Mouse (Mus musculus): Measurements from ENCODE around the gene Fbxo5. TPM values are rescaled to one million over a fixed set of nuclear protein-coding genes. Genes with fewer than 3 reads are reported as not detected.

Gene Fbxo5
- polyA plus RNA-seq (2016; fragmentation: Nextera tagmentation; extraction: Ambion mirVana) = 82.4 and 93.9 TPM in 2 replicates

DNA sequence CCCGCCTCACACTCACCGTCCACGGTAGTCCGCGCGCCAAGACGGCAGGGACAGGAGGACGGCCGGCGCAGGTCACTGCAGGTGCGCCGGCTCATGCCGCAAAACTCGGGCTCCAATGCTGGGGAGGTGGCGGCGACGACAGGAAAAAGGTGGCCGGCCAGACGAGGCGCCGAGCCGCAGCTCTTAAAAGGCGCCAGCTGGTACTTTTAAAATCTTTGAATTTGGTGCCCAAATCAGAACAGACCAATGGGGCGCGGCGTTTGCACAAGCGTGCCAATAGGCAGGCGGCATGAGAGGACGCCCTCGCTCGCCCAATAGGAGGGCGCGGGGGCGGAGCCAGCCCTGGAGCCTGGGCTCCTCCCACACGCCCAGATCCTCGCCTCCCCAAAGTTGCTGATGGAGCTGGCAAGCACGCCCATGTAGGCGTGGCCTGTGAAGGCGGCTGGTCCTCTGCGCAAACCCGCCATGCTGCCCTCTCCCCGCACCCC, at the start of gene Fbxo5:
TSS of gene Fbxo5 (minus strand) at position 358 of the 488 bp plus-strand sequence.
- H3K36me3 ChIP-seq (replicated peaks) = peaks cover 20% of the 10 kb centered on the region
- H3K4me1 ChIP-seq = peaks cover 38% of the 10 kb centered on the region
- WGBS = under 1% methylated on average over 41 of the region's 42 CpGs
- H3K9me3 ChIP-seq = no peaks in the 10 kb centered on the region
- H3K9ac ChIP-seq = peak within 1 kb of the TSS; percentile 78
- H3K27ac ChIP-seq = peak within 1 kb of the TSS; percentile 93
- H3K27me3 ChIP-seq = no peaks in the 10 kb centered on the region
- peak within 1 kb of the TSS; percentile 80 for H3K4me3 ChIP-seq (replicated peaks)
- peak within 1 kb of the TSS; percentile 87 for H3K4me2 ChIP-seq
- ATAC-seq (ENCODE audit: low FRiP score) = peak; percentile 97

DNA sequence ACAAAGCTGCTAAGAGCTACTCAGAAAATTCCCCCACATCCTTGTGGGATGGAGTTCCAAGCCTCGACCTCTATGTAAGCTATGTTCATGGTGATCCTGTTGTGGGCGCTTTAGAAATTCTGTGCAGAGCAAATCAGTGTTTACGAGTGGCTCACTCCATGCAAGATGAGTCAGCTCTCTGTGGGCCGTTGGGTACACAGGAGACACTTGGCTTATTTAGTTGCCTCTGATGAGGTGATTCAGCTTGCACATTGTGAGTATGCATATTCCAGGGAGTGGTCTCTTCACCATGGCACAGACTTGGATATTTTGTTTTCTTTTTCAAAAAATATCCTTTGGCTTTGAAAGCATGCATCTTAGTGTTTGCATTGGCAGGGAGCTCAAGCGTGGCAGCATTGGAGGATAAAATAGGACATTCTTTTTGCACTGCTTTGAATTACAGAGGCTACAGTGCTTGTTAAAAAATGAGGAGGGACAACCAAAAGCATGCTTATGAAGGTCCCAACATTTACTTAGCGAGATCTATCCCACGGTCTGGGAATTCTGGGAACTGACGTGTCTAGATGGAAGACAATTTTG, 48.0 kb upstream of the Fbxo5 start:
- no peak overlapping the region for H3K4me3 ChIP-seq (replicated peaks)
- H3K4me1 ChIP-seq = 0 out of 2 replicates have a peak, but pooled peaks cover under 1% of the 10 kb centered on the region
- 89% methylated on average over 8 of the region's 8 CpGs for WGBS
- no peaks in the 10 kb centered on the region for H3K36me3 ChIP-seq (replicated peaks)
- no peaks in the 10 kb centered on the region for H3K9me3 ChIP-seq
- no peaks in the 10 kb centered on the region for H3K27me3 ChIP-seq
- ATAC-seq (ENCODE audit: low FRiP score) = no peak
- H3K27ac ChIP-seq = no peak overlapping the region
- no peak overlapping the region for H3K4me2 ChIP-seq
- no peak overlapping the region for H3K9ac ChIP-seq

DNA sequence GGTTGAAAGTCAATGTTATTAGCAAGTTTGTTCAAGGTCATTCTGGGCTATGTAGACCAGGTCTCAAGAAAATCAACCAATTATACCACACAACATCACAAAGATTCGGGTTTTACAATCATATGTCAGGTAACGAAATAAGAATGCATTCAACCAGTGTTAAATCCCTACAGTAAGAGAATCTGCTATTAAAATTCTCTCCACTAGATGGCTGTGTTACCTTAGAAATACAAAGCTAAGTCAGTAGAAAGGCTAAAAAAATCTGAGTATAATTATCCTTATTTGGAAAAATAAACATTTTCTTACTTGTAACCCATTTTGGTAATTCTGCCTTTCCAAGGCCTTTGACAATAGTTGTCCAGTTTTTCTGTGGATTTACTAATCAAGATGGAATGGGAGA, 41.5 kb upstream of the Fbxo5 start:
- peak; percentile 53; the same call in 1 of the 2 replicates for ATAC-seq (ENCODE audit: low FRiP score)
- Histone ChIP-seq H3K4me1 (no peaks in the 10 kb centered on the region), H3K9ac (no peak overlapping the region), H3K4me3 (replicated peaks) (no peak overlapping the region), H3K27me3 (no peaks in the 10 kb centered on the region), H3K4me2 (no peak overlapping the region), H3K9me3 (no peaks in the 10 kb centered on the region), H3K36me3 (replicated peaks) (no peaks in the 10 kb centered on the region), H3K27ac (no peak overlapping the region)
- WGBS = 30% methylated on average over 2 of the region's 2 CpGs

DNA sequence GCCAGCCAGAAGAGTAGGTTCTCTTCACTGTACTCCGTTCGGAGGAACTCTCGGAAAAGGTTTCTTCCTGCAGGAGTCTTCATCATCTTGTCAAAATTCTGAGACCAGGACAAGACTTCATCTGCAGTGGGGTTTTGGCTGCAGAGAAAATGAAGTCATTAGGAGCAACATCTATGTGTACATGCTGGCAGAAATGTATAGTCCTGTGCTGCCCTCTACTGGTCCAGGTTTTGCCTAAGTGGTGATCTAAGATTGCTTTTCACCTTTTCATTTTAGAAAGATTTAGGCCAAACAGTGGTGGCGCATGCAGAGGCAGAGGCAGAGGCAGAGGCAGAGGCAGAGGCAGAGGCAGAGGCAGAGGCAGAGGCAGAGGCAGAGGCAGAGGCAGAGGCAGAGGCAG, 36.0 kb upstream of the Fbxo5 start:
- no peaks in the 10 kb centered on the region for H3K4me1 ChIP-seq
- no peaks in the 10 kb centered on the region for H3K27me3 ChIP-seq
- WGBS = 84% methylated on average over 4 of the region's 4 CpGs
- no peak overlapping the region for H3K4me3 ChIP-seq (replicated peaks)
- H3K27ac ChIP-seq = no peak overlapping the region
- H3K4me2 ChIP-seq = no peak overlapping the region
- no peaks in the 10 kb centered on the region for H3K36me3 ChIP-seq (replicated peaks)
- ATAC-seq (ENCODE audit: low FRiP score) = no peak
- no peaks in the 10 kb centered on the region for H3K9me3 ChIP-seq
- H3K9ac ChIP-seq = no peak overlapping the region

DNA sequence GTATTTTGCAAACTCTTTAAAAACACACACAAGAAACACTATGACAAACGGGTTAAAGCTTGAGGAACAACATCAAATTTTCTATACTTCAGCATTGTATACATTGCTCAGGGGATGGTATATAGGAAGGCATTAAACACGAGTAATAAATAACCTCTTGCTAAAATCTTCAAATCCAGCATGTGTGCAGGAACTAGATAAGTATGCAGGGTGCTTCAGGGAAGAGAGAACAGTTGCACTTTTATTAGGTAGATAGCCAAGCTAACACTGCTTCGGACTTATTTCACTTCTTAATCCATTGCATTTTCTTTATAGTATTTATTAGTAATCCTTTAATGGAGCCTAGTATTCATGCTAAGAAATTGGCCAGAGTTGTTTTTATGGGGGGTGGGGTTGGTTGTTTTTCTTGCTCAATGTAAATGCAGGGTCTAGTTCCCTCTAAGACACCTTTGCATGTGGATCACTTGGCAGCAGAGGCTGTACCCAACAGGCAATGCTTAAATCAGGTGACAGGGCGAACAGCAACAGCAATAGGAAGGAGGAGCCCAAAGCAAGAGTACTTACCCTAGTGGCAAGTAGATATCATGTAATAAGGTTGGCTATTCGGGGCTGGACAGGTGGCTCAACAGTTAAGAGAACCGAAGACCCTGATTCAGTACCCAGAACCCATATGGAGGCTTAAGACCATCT, 21.1 kb upstream of the Fbxo5 start:
- Histone ChIP-seq H3K9ac (no peak overlapping the region), H3K4me3 (replicated peaks) (no peak overlapping the region), H3K4me2 (no peak overlapping the region), H3K27me3 (no peaks in the 10 kb centered on the region), H3K36me3 (replicated peaks) (no peaks in the 10 kb centered on the region), H3K27ac (no peak overlapping the region), H3K4me1 (peaks cover 20% of the 10 kb centered on the region), H3K9me3 (no peaks in the 10 kb centered on the region)
- 78% methylated on average over 6 of the region's 6 CpGs for WGBS
- no peak for ATAC-seq (ENCODE audit: low FRiP score)

DNA sequence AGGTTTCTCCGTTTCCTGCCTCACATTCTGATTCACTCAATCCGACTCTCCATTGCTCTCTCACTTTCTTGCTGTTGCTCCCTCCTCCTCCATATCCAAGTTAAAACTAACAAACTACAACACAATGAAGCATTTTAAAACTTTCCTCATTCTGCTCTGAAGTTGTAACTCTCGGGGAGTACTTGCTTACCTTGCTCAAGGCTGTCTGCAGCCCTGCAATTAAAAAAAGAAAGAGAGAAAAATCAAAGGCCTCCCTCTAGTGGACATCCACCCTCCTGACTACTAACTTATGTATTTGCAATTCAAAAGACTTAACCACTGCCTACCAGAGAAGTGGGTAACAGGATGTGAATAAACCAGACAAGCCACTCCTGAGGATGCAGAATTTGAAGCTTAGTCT, 19.4 kb upstream of the Fbxo5 start:
- Histone ChIP-seq H3K9me3 (no peaks in the 10 kb centered on the region), H3K27ac (peak overlapping the region; percentile 85), H3K4me3 (replicated peaks) (peak overlapping the region; percentile 89), H3K4me2 (peak overlapping the region; percentile 63), H3K36me3 (replicated peaks) (peaks cover 1% of the 10 kb centered on the region), H3K27me3 (no peaks in the 10 kb centered on the region), H3K4me1 (peaks cover 20% of the 10 kb centered on the region), H3K9ac (peak overlapping the region; percentile 41; the same call in 1 of the 2 replicates)
- WGBS = 0% methylated on average over 3 of the region's 3 CpGs
- no peak for ATAC-seq (ENCODE audit: low FRiP score)

DNA sequence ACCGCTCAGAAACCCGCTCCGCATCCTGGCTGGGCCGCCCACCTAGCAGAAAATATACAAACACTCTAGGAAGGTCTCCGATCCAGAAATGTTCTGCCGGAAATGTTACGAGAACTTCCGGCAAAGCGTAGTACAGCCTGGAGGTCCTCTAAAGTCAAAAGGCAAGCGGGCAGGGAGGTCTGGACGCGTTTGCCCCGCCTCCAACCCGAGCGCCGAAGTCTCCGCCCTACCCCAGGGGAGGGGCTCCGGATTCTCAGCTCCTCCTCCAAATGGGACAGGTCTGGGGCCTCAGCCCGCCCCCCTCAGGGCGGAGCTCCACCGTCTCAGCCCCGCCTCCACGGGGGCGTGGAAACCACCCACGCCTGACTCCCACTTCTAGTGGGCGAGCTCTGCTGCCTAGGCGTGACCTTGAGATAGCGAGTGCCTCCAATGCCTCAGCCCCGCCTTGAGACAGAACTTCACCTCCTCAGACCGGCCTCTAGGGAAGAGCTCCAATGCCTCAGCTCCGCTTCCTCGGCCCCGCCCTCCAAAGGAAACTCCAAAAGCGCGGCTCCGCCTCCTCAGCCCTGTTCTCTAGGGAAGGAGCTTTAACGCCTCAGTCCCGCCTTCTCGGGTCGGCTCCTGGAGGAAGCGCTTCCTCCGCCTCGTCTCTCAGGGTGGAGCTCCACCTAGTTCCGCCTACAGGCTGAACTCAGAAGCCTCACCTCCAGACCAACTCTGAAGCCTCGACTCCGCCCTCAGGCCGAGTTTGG, 18.5 kb upstream of the Fbxo5 start, which contains the start of gene Mtrf1l:
TSS of gene Mtrf1l (minus strand) at position 171 of the 752 bp plus-strand sequence.
- H3K4me3 ChIP-seq (replicated peaks) = peak within 1 kb of the TSS; percentile 89
- no peaks in the 10 kb centered on the region for H3K27me3 ChIP-seq
- H3K9me3 ChIP-seq = no peaks in the 10 kb centered on the region
- peaks cover 9% of the 10 kb centered on the region for H3K36me3 ChIP-seq (replicated peaks)
- peaks cover 20% of the 10 kb centered on the region for H3K4me1 ChIP-seq
- H3K27ac ChIP-seq = peak within 1 kb of the TSS; percentile 85
- H3K9ac ChIP-seq = peak within 1 kb of the TSS; percentile 90
- peak within 1 kb of the TSS; percentile 63 for H3K4me2 ChIP-seq
- WGBS = under 1% methylated on average over 46 of the region's 47 CpGs
- peak; percentile 96 for ATAC-seq (ENCODE audit: low FRiP score)

DNA sequence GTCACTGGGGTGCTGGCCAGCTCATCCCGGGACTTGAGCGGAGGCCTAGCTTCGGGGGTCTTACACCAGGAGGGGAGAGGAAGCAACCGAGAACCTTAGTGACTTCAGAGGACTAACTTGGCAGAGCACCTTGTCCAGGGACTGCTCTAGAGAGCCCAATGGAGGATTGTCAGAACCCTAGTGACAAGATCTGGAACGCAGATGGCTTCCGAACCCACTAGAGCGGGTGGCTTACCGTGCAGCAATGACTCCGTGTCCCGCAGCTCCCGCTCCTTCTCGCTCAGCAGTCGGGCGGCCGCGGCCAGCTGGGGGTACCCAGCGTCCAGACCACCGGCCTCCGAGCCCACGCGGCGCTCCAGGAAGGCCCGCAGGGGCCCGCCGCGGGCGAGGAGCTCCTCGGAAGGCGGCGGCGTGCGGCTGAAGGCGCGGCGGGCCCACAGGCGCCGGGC, 17.9 kb upstream of the Fbxo5 start:
- H3K36me3 ChIP-seq (replicated peaks) = peaks cover 15% of the 10 kb centered on the region
- H3K4me1 ChIP-seq = peaks cover 20% of the 10 kb centered on the region
- no peak; the same call in 1 of the 2 replicates for ATAC-seq (ENCODE audit: low FRiP score)
- under 1% methylated on average over 37 of the region's 37 CpGs for WGBS
- H3K4me2 ChIP-seq = peak overlapping the region; percentile 63
- peak overlapping the region; percentile 90 for H3K9ac ChIP-seq
- no peaks in the 10 kb centered on the region for H3K27me3 ChIP-seq
- peak overlapping the region; percentile 89 for H3K4me3 ChIP-seq (replicated peaks)
- no peaks in the 10 kb centered on the region for H3K9me3 ChIP-seq
- H3K27ac ChIP-seq = peak overlapping the region; percentile 85

DNA sequence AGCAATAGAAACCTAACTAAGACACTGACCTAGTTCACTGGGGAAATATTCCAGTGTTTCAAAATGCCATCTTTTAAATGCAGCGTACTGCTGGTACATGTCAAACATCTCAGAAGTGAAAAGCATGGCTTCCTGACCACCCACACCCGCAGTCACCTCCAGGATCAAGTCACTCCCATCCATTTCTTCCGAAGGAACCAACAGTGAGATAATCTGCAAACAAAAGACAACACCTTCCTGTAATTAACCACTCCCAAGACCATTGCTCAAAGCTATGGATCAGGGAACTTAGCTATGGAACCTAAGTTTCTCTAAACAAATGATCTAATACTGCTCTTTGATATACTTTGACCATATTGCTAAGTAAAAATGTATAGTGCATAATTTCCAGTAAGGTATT, 13.4 kb upstream of the Fbxo5 start:
- no peaks in the 10 kb centered on the region for H3K27me3 ChIP-seq
- 85% methylated on average over 3 of the region's 3 CpGs for WGBS
- H3K36me3 ChIP-seq (replicated peaks) = peaks cover 51% of the 10 kb centered on the region
- no peak overlapping the region for H3K27ac ChIP-seq
- H3K4me1 ChIP-seq = peaks cover 13% of the 10 kb centered on the region
- ATAC-seq (ENCODE audit: low FRiP score) = no peak
- H3K9ac ChIP-seq = no peak overlapping the region
- no peaks in the 10 kb centered on the region for H3K9me3 ChIP-seq
- no peak overlapping the region for H3K4me3 ChIP-seq (replicated peaks)
- H3K4me2 ChIP-seq = no peak overlapping the region

DNA sequence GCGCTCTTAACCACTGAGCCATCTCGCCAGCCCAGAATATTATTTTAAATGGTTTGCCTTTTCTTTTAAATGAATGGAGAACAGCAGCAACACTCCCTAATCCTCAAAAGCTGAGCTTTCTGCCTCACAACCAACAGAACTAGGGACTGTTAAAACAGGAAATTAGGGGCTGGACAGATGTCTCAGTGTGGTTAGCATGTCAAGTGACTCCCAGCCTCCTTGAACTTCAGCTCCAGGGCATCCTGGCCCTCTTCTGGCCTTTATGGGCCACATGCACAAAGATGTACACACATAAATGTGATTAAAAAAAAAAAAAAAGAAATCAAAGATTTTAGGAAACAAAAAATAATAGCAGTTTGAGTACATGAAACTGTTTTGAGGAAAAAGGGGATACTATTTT, 10.6 kb upstream of the Fbxo5 start:
- 98% methylated on average over 2 of the region's 2 CpGs for WGBS
- H3K4me2 ChIP-seq = no peak overlapping the region
- H3K27ac ChIP-seq = no peak overlapping the region
- no peak overlapping the region for H3K4me3 ChIP-seq (replicated peaks)
- H3K9ac ChIP-seq = no peak overlapping the region
- H3K27me3 ChIP-seq = no peaks in the 10 kb centered on the region
- no peaks in the 10 kb centered on the region; the same call in 1 of the 2 replicates for H3K4me1 ChIP-seq
- H3K9me3 ChIP-seq = no peaks in the 10 kb centered on the region
- peaks cover 77% of the 10 kb centered on the region for H3K36me3 ChIP-seq (replicated peaks)
- ATAC-seq (ENCODE audit: low FRiP score) = no peak

DNA sequence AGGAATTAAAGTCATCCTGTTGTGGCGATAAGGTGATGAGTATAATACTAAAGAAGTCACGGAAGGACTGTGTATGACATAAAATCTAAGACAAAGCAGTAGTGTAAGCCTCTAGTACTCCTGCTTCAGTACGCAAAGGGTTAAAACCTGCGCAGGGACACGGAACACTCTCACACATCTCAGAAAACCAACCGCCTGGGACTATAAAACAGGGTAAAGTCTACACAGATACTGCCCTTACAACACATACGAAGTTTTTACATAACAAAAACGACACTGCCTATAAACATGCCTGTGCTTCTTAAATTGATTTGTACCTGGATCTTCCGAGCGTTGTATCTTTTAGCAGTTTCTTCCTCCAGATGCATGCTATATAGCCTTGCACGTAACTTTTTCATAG, 8.3 kb upstream of the Fbxo5 start:
- Histone ChIP-seq H3K4me3 (replicated peaks) (no peak overlapping the region), H3K9me3 (no peaks in the 10 kb centered on the region), H3K4me2 (no peak overlapping the region), H3K27ac (no peak overlapping the region), H3K27me3 (no peaks in the 10 kb centered on the region), H3K9ac (no peak overlapping the region), H3K36me3 (replicated peaks) (peaks cover 68% of the 10 kb centered on the region), H3K4me1 (no peaks in the 10 kb centered on the region)
- no peak for ATAC-seq (ENCODE audit: low FRiP score)
- WGBS = 93% methylated on average over 11 of the region's 11 CpGs

DNA sequence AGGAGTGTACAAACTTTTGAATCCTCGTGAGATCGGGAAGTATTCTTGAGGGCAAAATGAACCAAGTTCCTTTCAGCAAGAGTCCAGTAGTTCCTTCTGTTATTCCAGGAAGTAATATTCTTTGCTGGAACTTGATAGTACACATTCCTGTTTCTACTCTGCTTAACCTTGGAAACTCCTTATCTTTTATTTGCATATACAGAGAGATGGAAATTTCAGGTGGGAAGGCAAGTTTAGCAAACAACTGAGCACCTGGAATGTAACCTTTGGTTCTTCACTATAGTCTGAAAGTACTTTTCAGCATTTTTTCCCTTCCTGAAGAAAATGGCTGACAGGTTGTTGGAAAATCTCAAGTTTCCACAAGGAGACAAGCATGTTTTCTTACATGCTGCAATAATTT, 2.3 kb upstream of the Fbxo5 start:
- no peak overlapping the region for H3K4me2 ChIP-seq
- peaks cover 17% of the 10 kb centered on the region for H3K36me3 ChIP-seq (replicated peaks)
- no peaks in the 10 kb centered on the region for H3K9me3 ChIP-seq
- no peak overlapping the region for H3K4me3 ChIP-seq (replicated peaks)
- no peak overlapping the region for H3K27ac ChIP-seq
- ATAC-seq (ENCODE audit: low FRiP score) = no peak
- no peaks in the 10 kb centered on the region for H3K27me3 ChIP-seq
- H3K4me1 ChIP-seq = peaks cover 24% of the 10 kb centered on the region
- no peak overlapping the region for H3K9ac ChIP-seq
- 87% methylated on average over 2 of the region's 2 CpGs for WGBS
